Mouse (Mus musculus): ENCODE measurements at regions not wholly inside any gene's neighbourhood (a gene's known extent, or its start where the extent isn't known, plus 50 kb on each side); places are given as distances from the start of the nearest gene placed in this dataset.

DNA sequence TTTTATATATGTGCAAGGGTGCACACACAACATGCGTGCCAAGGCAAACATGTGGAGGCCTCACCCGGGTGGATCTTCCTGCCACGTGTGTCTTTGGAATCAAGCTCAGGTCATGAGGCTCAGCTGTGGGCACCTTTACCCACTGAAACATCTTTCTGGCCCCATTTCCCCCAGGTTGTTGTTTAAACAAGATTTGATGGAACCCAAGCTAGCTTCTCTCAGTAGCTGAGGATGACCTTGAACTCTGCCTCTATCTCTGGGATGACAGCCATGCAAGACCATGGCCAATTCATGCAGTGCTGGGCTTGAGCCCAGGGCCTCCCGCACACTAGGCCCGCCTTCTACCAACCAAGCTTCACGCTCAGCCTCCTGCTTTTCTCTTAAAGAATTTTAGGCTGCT is 480.9 kb downstream of the Ajap1 start:
- TF ChIP-seq CTCF (IDR thresholded peaks at IDR 0.05; ENCODE audit: low read depth, low read length) = no peak
- TF ChIP-seq POLR2A (IDR thresholded peaks at IDR 0.05; ENCODE audit: borderline replicate concordance, low read depth, low read length) = no peak
